Mouse (Mus musculus) gastrocnemius, adult 2 months (tissue): ENCODE data around the gene Relt. TPM values are rescaled to one million over a fixed set of nuclear protein-coding genes. Genes with fewer than 3 reads are reported as not detected.
A peak's percentile ranks its signal among the peaks of the same experiment; 100 is the strongest.

Experiments used
- DNase-seq: peaks from one replicate; pipeline ENCODE4 v3.0.0; 2022
- H3K27ac ChIP-seq: fragments of 200-600 bp; 2 replicates; pipeline ENCODE4 v1.8.1; 2022; ENCODE audit warnings: mild to moderate bottlenecking
- H3K4me3 ChIP-seq: fragments of 200-600 bp; 2 replicates; pipeline ENCODE4 v1.8.1; 2022; ENCODE audit warnings: mild to moderate bottlenecking, moderate library complexity
- CTCF ChIP-seq: fragments of 200-600 bp; IDR thresholded peaks from 2 replicates; pipeline ENCODE4 v1.8.1; 2022; ENCODE audit warnings: antibody characterized with exemption, mild to moderate bottlenecking, moderate library complexity
- intact Hi-C: fragments of 180-260 bp; cut with DNase I; formaldehyde crosslinking; loops from one replicate; pipeline ENCODE4 v1.15.1; 2025
- microRNA-seq: library from miRNA; unstranded; fragments of <30 nt; microRNA quantifications from one replicate; pipeline ENCODE4 v1.2.0, GENCODE M21; 2021
- total RNA-seq, 2 experiments: library from RNA; stranded (reverse); gene quantifications; 2 replicates each; pipeline ENCODE4 v1.2.3; 2021

Relt gene
- total RNA-seq, 2 experiments from 2014 or later: 9.5 to 19.8 TPM

- no peak overlapping the region for H3K4me3 ChIP-seq
- intact Hi-C loops: no loop called here
- no peak for TF ChIP-seq CTCF
- H3K27ac ChIP-seq: no peak overlapping the region
- DNase-seq: no peak
Measured at GRCm38 (mm10) chr7:100812641-100813040, 50.6 kb downstream of the Relt start.

GRCm38 (mm10) chr7:100811912-100812311 lies 51.3 kb downstream of the Relt start:
- intact Hi-C loops: no loop called here
- Histone ChIP-seq H3K4me3 (no peak overlapping the region), H3K27ac (no peak overlapping the region)
- DNase-seq: no peak
- TF ChIP-seq CTCF: no peak

GRCm38 (mm10) chr7:100805391-100805790 lies 57.9 kb downstream of the Relt start:
- no peak overlapping the region for H3K27ac ChIP-seq

GRCm38 (mm10) chr7:100798810-100799209 lies 64.4 kb downstream of the Relt start:
- peak; percentile 32 for DNase-seq
- Histone ChIP-seq H3K27ac (peak overlapping the region; percentile 44), H3K4me3 (no peak overlapping the region)
- intact Hi-C loops: loop anchor here (1.0 to 10.0 kb wide), 3 partner anchors 68 to 274 kb away; no protein-coding TSS in a partner anchor
- TF ChIP-seq CTCF: peak; percentile 80

More at GRCm38 (mm10) chr7:100805391-100805790, 57.9 kb downstream of the Relt start:
- TF ChIP-seq CTCF: no peak
- no peak for DNase-seq
- intact Hi-C loops: no loop called here
- H3K4me3 ChIP-seq: no peak overlapping the region

Small RNA genes lying within 50 kb of the gene (microRNA-seq; reads per million reads assigned to microRNA genes)
- gene Mir3102: 120 reads per million, percentile 47 among the genes with 10 or more reads in this experiment

Other genes starting within 250 kb of the Relt start
- 10 to 100 TPM; 29.7 to 48.8 TPM for gene Plekhb1, start 201.0 kb downstream of the Relt start, total RNA-seq
- gene Fam168a, start 156.8 kb downstream of the Relt start, total RNA-seq: 10 to 100 TPM; 43.6 to 44.3 TPM
- gene Arhgef17, start 68.7 kb upstream of the Relt start, total RNA-seq: 10 to 100 TPM; 20.9 to 33.3 TPM
- gene P2ry6, start 111.2 kb upstream of the Relt start, total RNA-seq: 1 to 10 TPM in 1 of 2 experiments, under 1 TPM in 1; 0.82 to 1.4 TPM
- gene P2ry2, start 149.4 kb upstream of the Relt start, total RNA-seq: 10 to 100 TPM; 29.5 to 41.7 TPM
- 1 to 10 TPM; 3.7 to 7.1 TPM for gene Fchsd2, start 229.4 kb upstream of the Relt start, total RNA-seq